Mouse (Mus musculus) megakaryocyte, embryonic 14.5 days (primary cell): ENCODE data around the gene Stard3.

ENCODE experiments used
- FLI1 ChIP-seq: IDR thresholded peaks from 2 replicates; pipeline ENCODE4 v1.6.1; 2012; ENCODE audit warnings: low read length, inconsistent platforms, mixed read lengths
- GATA1 ChIP-seq: IDR thresholded peaks from 3 replicates; pipeline ENCODE4 v1.6.1; 2012; ENCODE audit warnings: mixed read lengths, low read length, inconsistent platforms, borderline replicate concordance

GRCm38 (mm10) chr11:98388282-98388681, 30.1 kb downstream of the Stard3 start:
- TF ChIP-seq GATA1 (no peak), FLI1 (no peak)
